Mouse (Mus musculus): ENCODE measurements around the gene Ppp2r3a. TPM values are rescaled to one million over a fixed set of nuclear protein-coding genes. Genes with fewer than 3 reads are reported as not detected.

Ppp2r3a gene
- polyA plus RNA-seq, 1 experiment from 2014 or later = 15.9 TPM

GRCm38 (mm10) chr9:101069781-101070180 lies 181.8 kb downstream of the Ppp2r3a start:
- Histone ChIP-seq H3K27me3 (no peaks in the 10 kb centered on the region), H3K9me3 (replicated peaks) (no peaks in the 10 kb centered on the region), H3K4me3 (no peak overlapping the region), H3K9ac (no peak overlapping the region), H3K36me3 (ENCODE audit: poor library complexity, severe bottlenecking) (no peaks in the 10 kb centered on the region), H3K4me1 (0 out of 2 replicates have a peak, but pooled peaks cover 7% of the 10 kb centered on the region), H3K4me2 (no peak overlapping the region), H3K27ac (no peak overlapping the region)
- WGBS = 93% methylated on average over 3 of the region's 3 CpGs
- ATAC-seq = no peak

GRCm38 (mm10) chr9:101065076-101065602 lies 186.5 kb downstream of the Ppp2r3a start:
- H3K36me3 ChIP-seq (ENCODE audit: poor library complexity, severe bottlenecking) = no peaks in the 10 kb centered on the region
- no peaks in the 10 kb centered on the region for H3K27me3 ChIP-seq
- H3K9me3 ChIP-seq (replicated peaks) = no peaks in the 10 kb centered on the region
- H3K27ac ChIP-seq = no peak overlapping the region
- no peak overlapping the region for H3K4me2 ChIP-seq
- H3K4me1 ChIP-seq = no peaks in the 10 kb centered on the region
- ATAC-seq = no peak
- H3K9ac ChIP-seq = no peak overlapping the region
- no peak overlapping the region for H3K4me3 ChIP-seq
- WGBS = 80% methylated on average over 3 of the region's 3 CpGs

GRCm38 (mm10) chr9:101062253-101062780 lies 189.3 kb downstream of the Ppp2r3a start:
- no peak overlapping the region for H3K9ac ChIP-seq
- H3K4me1 ChIP-seq = no peaks in the 10 kb centered on the region
- WGBS = 65% methylated on average over 6 of the region's 6 CpGs

GRCm38 (mm10) chr9:101061035-101061434 lies 190.6 kb downstream of the Ppp2r3a start:
- no peak overlapping the region for H3K9ac ChIP-seq
- no peaks in the 10 kb centered on the region for H3K4me1 ChIP-seq
- WGBS = 91% methylated on average over 11 of the region's 11 CpGs
- no peak overlapping the region for H3K27ac ChIP-seq
- no peak for ATAC-seq
- no peaks in the 10 kb centered on the region for H3K36me3 ChIP-seq (ENCODE audit: poor library complexity, severe bottlenecking)
- H3K4me3 ChIP-seq = no peak overlapping the region
- H3K9me3 ChIP-seq (replicated peaks) = no peaks in the 10 kb centered on the region
- no peaks in the 10 kb centered on the region for H3K27me3 ChIP-seq
- no peak overlapping the region for H3K4me2 ChIP-seq

More at GRCm38 (mm10) chr9:101062253-101062780, 189.3 kb downstream of the Ppp2r3a start:
- H3K27me3 ChIP-seq = no peaks in the 10 kb centered on the region
- H3K4me3 ChIP-seq = no peak overlapping the region
- H3K4me2 ChIP-seq = no peak overlapping the region
- H3K27ac ChIP-seq = no peak overlapping the region
- ATAC-seq = no peak
- no peaks in the 10 kb centered on the region for H3K36me3 ChIP-seq (ENCODE audit: poor library complexity, severe bottlenecking)
- no peaks in the 10 kb centered on the region for H3K9me3 ChIP-seq (replicated peaks)

GRCm38 (mm10) chr9:101057156-101057555 lies 194.4 kb downstream of the Ppp2r3a start:
- Histone ChIP-seq H3K4me1 (no peaks in the 10 kb centered on the region), H3K9ac (no peak overlapping the region), H3K4me2 (no peak overlapping the region), H3K27me3 (no peaks in the 10 kb centered on the region), H3K4me3 (no peak overlapping the region), H3K36me3 (ENCODE audit: poor library complexity, severe bottlenecking) (no peaks in the 10 kb centered on the region), H3K27ac (no peak overlapping the region), H3K9me3 (replicated peaks) (no peaks in the 10 kb centered on the region)
- ATAC-seq = no peak
- 95% methylated on average over 4 of the region's 4 CpGs for WGBS

Other genes with a start within 250 kb of the Ppp2r3a start
- gene Pccb, start 216.9 kb downstream of the Ppp2r3a start, polyA plus RNA-seq (2015; fragmentation: Nextera tagmentation; extraction: Ambion mirVana) = 18.8 and 20.7 TPM in 2 replicates
- gene Msl2, start 177.7 kb downstream of the Ppp2r3a start, polyA plus RNA-seq (2015; fragmentation: Nextera tagmentation; extraction: Ambion mirVana) = 5.7 and 6.1 TPM in 2 replicates

Measured in forebrain, embryonic 13.5 days (tissue).